Mouse (Mus musculus) CH12.LX (cell line): ENCODE data around the gene Ctsl. TPM values are rescaled to one million over a fixed set of nuclear protein-coding genes. Genes with fewer than 3 reads are reported as not detected.

Experiments
- DNase-seq: peaks from one replicate; pipeline ENCODE4 v3.0.0-alpha.2; 2013; ENCODE audit errors: extremely low read depth
- H3K27ac ChIP-seq: 2 replicates; pipeline ENCODE4 v1.5.1; 2012; ENCODE audit warnings: low read depth, mild to moderate bottlenecking, control low read depth, moderate library complexity; ENCODE audit not compliant: insufficient read depth
- H3K27me3 ChIP-seq: replicated peaks from 2 replicates; pipeline ENCODE3; 2012; ENCODE audit warnings: inconsistent platforms
- H3K36me3 ChIP-seq, 2 experiments: replicated peaks in 1 of 2; 2 replicates each; pipeline versions ENCODE3 to v1.6.1; 2012; ENCODE audit warnings: inconsistent platforms in 1 of 2, low read length in 1 of 2, mild to moderate bottlenecking in 1 of 2, mixed read lengths in 1 of 2, moderate library complexity in 1 of 2; ENCODE audit not compliant: control insufficient read depth in 1 of 2, insufficient read depth in 1 of 2
- H3K4me1 ChIP-seq, 2 experiments: 2 replicates each; pipeline ENCODE4 v1.6.1; 2012; ENCODE audit warnings: inconsistent platforms in 1 of 2, moderate library complexity in 1 of 2; ENCODE audit not compliant: insufficient read depth in 2 of 2, control insufficient read depth in 1 of 2
- H3K4me2 ChIP-seq: 2 replicates; pipeline ENCODE4 v1.6.1; 2012; ENCODE audit warnings: low read depth, mild to moderate bottlenecking, control low read depth; ENCODE audit not compliant: poor library complexity, insufficient read depth, severe bottlenecking
- H3K4me3 ChIP-seq, 3 experiments: fragments of 150-350 bp in 1 of 3; sonication (generic) in 1 of 3; replicated peaks in 1 of 3; 2 replicates each; pipeline versions ENCODE3 to v1.5.1; 2011 to 2012; ENCODE audit warnings: low read depth in 2 of 3, low read length in 2 of 3, mild to moderate bottlenecking in 2 of 3, moderate library complexity in 2 of 3, control low read depth in 1 of 3, improper control_type of control experiment in 1 of 3, inconsistent platforms in 1 of 3, mixed read lengths in 1 of 3; ENCODE audit not compliant: poor library complexity in 1 of 3
- H3K79me2 ChIP-seq: replicated peaks from 2 replicates; pipeline ENCODE4 v1.6.1; 2012; ENCODE audit warnings: mild to moderate bottlenecking, moderate library complexity; ENCODE audit not compliant: control insufficient read depth, poor library complexity, insufficient read depth, severe bottlenecking; ENCODE audit errors: extremely low read depth
- H3K9ac ChIP-seq: 2 replicates; pipeline ENCODE4 v1.6.1; 2012; ENCODE audit warnings: low read depth, mild to moderate bottlenecking, control low read depth, moderate library complexity; ENCODE audit not compliant: insufficient read depth
- H3K9me3 ChIP-seq: replicated peaks from 2 replicates; pipeline ENCODE3; 2012; ENCODE audit warnings: low read length, inconsistent platforms, mixed read lengths
- BHLHE40 ChIP-seq: IDR thresholded peaks from 2 replicates; pipeline ENCODE4 v1.6.1; 2011; ENCODE audit warnings: mild to moderate bottlenecking, low read depth, low read length, improper control_type of control experiment
- CTCF ChIP-seq, 2 experiments: IDR thresholded peaks in 1 of 2; conservative IDR thresholded peaks in 1 of 2; 2 replicates each; pipeline ENCODE4 v1.5.1; 2011 to 2012; ENCODE audit warnings: low read depth in 2 of 2, low read length in 2 of 2, improper control_type of control experiment in 1 of 2, inconsistent platforms in 1 of 2, mild to moderate bottlenecking in 1 of 2, moderate library complexity in 1 of 2
- E2F4 ChIP-seq: IDR thresholded peaks from 2 replicates; pipeline ENCODE4 v1.6.1; 2011; ENCODE audit warnings: low read depth, low read length, improper control_type of control experiment; ENCODE audit not compliant: insufficient replicate concordance
- ELF1 ChIP-seq: IDR thresholded peaks from 2 replicates; pipeline ENCODE4 v1.6.1; 2014; ENCODE audit warnings: low read depth, mild to moderate bottlenecking, inconsistent platforms, low read length, improper control_type of control experiment
- GABPA ChIP-seq: IDR thresholded peaks from 2 replicates; pipeline ENCODE4 v1.6.1; 2012; ENCODE audit warnings: low read depth, low read length, improper control_type of control experiment, inconsistent platforms; ENCODE audit not compliant: insufficient replicate concordance
- HCFC1 ChIP-seq: IDR thresholded peaks from 2 replicates; pipeline ENCODE4 v1.6.1; 2012; ENCODE audit warnings: low read depth, mild to moderate bottlenecking, inconsistent platforms, low read length, improper control_type of control experiment
- JUN ChIP-seq: IDR thresholded peaks from 2 replicates; pipeline ENCODE4 v1.6.1; 2011; ENCODE audit warnings: low read depth, mild to moderate bottlenecking, low read length, improper control_type of control experiment, moderate library complexity; ENCODE audit not compliant: insufficient read depth
- KAT2A ChIP-seq: IDR thresholded peaks from 2 replicates; pipeline ENCODE4 v1.6.1; 2012; ENCODE audit warnings: low read length, improper control_type of control experiment, inconsistent platforms; ENCODE audit not compliant: insufficient replicate concordance
- MAX ChIP-seq: IDR thresholded peaks from 2 replicates; pipeline ENCODE4 v1.6.1; 2011; ENCODE audit warnings: low read length, improper control_type of control experiment
- MAZ ChIP-seq: IDR thresholded peaks from 2 replicates; pipeline ENCODE4 v1.6.1; 2012; ENCODE audit warnings: low read depth, mild to moderate bottlenecking, inconsistent platforms, low read length, improper control_type of control experiment, moderate library complexity
- NRF1 ChIP-seq: IDR thresholded peaks from 2 replicates; pipeline ENCODE4 v1.6.1; 2014; ENCODE audit warnings: low read depth, mild to moderate bottlenecking, inconsistent platforms, low read length, improper control_type of control experiment, moderate library complexity
- PAX5 ChIP-seq: IDR thresholded peaks from 2 replicates; pipeline ENCODE4 v1.6.1; 2012; ENCODE audit warnings: low read length, inconsistent platforms, mixed read lengths
- POLR2AphosphoS2 ChIP-seq: IDR thresholded peaks from 2 replicates; pipeline ENCODE4 v1.6.1; 2011; ENCODE audit warnings: low read depth, low read length, improper control_type of control experiment
- RAD21 ChIP-seq: IDR thresholded peaks from 2 replicates; pipeline ENCODE4 v1.6.1; 2011; ENCODE audit warnings: low read depth, mild to moderate bottlenecking, low read length, improper control_type of control experiment, moderate library complexity
- USF2 ChIP-seq: conservative IDR thresholded peaks from 2 replicates; pipeline ENCODE4 v1.6.1; 2011; ENCODE audit warnings: low read depth, low read length, improper control_type of control experiment
- ZC3H11A ChIP-seq: IDR thresholded peaks from 2 replicates; pipeline ENCODE4 v1.6.1; 2012; ENCODE audit warnings: low read depth, mild to moderate bottlenecking, inconsistent platforms, low read length, improper control_type of control experiment
- ZNF384 ChIP-seq: IDR thresholded peaks from 2 replicates; pipeline ENCODE4 v1.6.1; 2012; ENCODE audit warnings: low read depth, low read length, improper control_type of control experiment, inconsistent platforms
- dilution Hi-C: fragments of 300-500 bp; cut with MboI; formaldehyde crosslinking; loops from 2 replicates; pipeline ENCODE4 v1.14.3; 2020; ENCODE audit warnings: low sequenced_read_pairs; ENCODE audit not compliant: extremely low pct_unique_long_range_greater_than_20kb, extremely low pct_ligation_motif_present
- in situ Hi-C: fragments of 300-500 bp; cut with MboI; formaldehyde crosslinking; loops from 3 replicates; pipeline ENCODE4 v1.14.3; 2019; ENCODE audit warnings: low sequenced_read_pairs, low pct_ligation_motif_present, low pct_unique_long_range_greater_than_20kb, mixed read lengths
- polyA plus RNA-seq: library from polyadenylated mRNA; unstranded; fragments of >175 nt; gene quantifications from 2 replicates; pipeline ENCODE4 v1.2.1, GENCODE M21; 2012; ENCODE audit warnings: low read depth; ENCODE audit not compliant: insufficient read length
- total RNA-seq, 2 experiments: library from RNA; depleted of rRNA; stranded (reverse); fragments of 300-350 nt in 1 of 2; fragments of >200 nt in 1 of 2; gene quantifications; 2 replicates each; pipeline ENCODE4 v1.2.3; 2012 to 2014

Gene Ctsl
- total and polyA plus RNA-seq, 3 experiments, result 0.89 to 6.5 (median 4.6) TPM

DNA sequence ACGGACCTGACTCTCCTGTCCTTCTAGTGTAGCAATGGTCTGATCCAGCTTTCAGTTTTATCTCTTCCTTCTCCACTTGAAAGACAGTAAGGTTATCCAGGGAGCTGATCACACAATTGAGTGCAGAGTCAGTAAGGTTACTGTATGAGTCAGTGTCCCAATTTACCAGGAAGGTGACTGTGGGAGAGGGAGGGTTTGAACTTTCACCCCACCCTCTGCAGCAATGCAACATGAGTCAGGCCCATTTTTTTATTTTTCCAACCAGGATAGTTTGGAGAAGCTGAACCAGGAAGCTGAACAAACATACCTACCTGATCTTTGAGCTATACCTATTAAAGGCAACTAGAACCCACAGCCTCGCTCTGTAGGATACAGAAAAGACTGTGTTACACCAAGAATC is 21.2 kb downstream of the Ctsl start:
- no peak overlapping the region for H3K4me2 ChIP-seq
- dilution Hi-C loops (no loop called here), in situ Hi-C loops (no loop called here)

DNA sequence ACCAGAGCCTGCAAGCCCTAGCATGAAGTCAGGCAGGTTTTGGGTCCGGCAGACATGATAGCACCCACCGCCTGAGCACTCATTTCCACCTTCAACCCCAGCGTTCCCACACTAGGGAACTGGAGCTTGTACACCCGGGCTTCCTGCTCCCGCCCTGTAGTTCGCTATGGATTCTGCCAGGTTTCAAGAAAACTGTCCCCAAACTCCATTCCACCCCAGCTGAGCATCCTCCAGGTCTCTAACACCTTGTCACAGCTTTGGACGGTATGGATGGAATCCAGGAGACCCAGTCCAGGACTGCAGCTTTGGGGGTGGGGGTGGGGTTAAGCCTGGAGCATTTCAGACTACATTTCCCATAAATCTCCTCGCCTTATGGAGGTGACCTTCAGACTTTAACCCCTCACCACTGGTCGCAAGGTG is 26.6 kb downstream of the Ctsl start:
- Histone ChIP-seq H3K9ac (no peak overlapping the region), H3K4me3 (no peak overlapping the region)
- TF ChIP-seq USF2 (no peak), HCFC1 (0 out of 2 replicates have a peak, but pooled peaks have one; percentile 11)
- TF ChIP-seq, all 38 proteins: peak for 1
- no peaks in the 10 kb centered on the region for H3K4me1 ChIP-seq
- H3K27me3 ChIP-seq, result no peaks in the 10 kb centered on the region
- no peaks in the 10 kb centered on the region for H3K79me2 ChIP-seq
- no peak overlapping the region for H3K4me2 ChIP-seq
- no peaks in the 10 kb centered on the region for H3K36me3 ChIP-seq
- DNase-seq, result no peak
- no peaks in the 10 kb centered on the region for H3K9me3 ChIP-seq
- no peak overlapping the region for H3K27ac ChIP-seq
- dilution Hi-C loops, result no loop called here
- in situ Hi-C loops, result no loop called here

More for the DNA sequence above, 21.2 kb downstream of the Ctsl start:
- H3K36me3 ChIP-seq, result no peaks in the 10 kb centered on the region
- no peaks in the 10 kb centered on the region for H3K9me3 ChIP-seq
- H3K79me2 ChIP-seq, result no peaks in the 10 kb centered on the region
- no peak overlapping the region for H3K9ac ChIP-seq
- no peak overlapping the region for H3K4me3 ChIP-seq
- H3K4me1 ChIP-seq, result no peaks in the 10 kb centered on the region
- TF ChIP-seq GABPA (no peak), CTCF (conservative IDR thresholded peaks at IDR 0.05 in 1 of 2, IDR thresholded peaks at IDR 0.05 in 1 of 2; ENCODE audit: low read depth in 2 of 2, low read length in 2 of 2) (no peak), E2F4 (no peak), NRF1 (no peak), MAZ (no peak), ZC3H11A (no peak), BHLHE40 (no peak), MAX (no peak), RAD21 (no peak), KAT2A (no peak), JUN (no peak), USF2 (no peak), ELF1 (no peak), PAX5 (no peak), POLR2AphosphoS2 (no peak), ZNF384 (no peak)
- H3K27ac ChIP-seq, result no peak overlapping the region
- peaks cover 3% of the 10 kb centered on the region for H3K27me3 ChIP-seq
- DNase-seq, result no peak
